Mouse (Mus musculus): Measurements from ENCODE around the gene Col23a1. TPM values are rescaled to one million over a fixed set of nuclear protein-coding genes. Genes with fewer than 3 reads are reported as not detected.

The Col23a1 gene
- polyA plus RNA-seq, 1 experiment from 2014 or later = 21.6 TPM

DNA sequence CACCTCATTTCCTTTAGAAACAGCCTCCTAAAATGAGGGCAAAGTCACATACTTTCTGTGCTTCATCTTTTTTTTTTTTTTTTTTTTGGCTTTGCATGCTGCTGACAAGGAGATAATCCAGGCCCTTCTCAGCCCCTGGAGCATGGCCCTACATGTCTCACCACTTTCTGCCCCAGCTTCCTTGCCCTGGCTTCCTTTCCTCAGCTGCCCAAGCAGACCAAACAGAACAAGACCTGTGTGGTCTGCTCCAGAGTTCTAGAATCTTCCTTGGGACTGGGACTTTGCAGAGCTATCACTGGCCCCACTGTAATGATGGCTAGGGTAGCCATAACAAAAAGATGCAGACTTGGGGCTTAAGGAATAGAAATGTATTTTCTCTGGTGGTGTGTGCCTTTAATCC is 300.3 kb downstream of the Col23a1 start:
- Histone ChIP-seq H3K27me3 (ENCODE audit: control insufficient read depth, insufficient read depth, low read length) (no peaks in the 10 kb centered on the region), H3K9me3 (ENCODE audit: control insufficient read depth, low read depth, low read length) (no peaks in the 10 kb centered on the region; the same call in 1 of the 2 replicates), H3K9ac (replicated peaks; ENCODE audit: low read depth, low read length) (no peak overlapping the region), H3K36me3 (ENCODE audit: control insufficient read depth, insufficient read depth, low read length) (peaks cover 64% of the 10 kb centered on the region), H3K4me3 (ENCODE audit: low read depth, low read length) (no peak overlapping the region), H3K4me2 (replicated peaks; ENCODE audit: low read depth, low read length) (no peak overlapping the region), H3K27ac (ENCODE audit: low read length) (no peak overlapping the region), H3K4me1 (ENCODE audit: control insufficient read depth, insufficient read depth, low read length) (peaks cover 8% of the 10 kb centered on the region)
- no peak for ATAC-seq (ENCODE audit: insufficient number of reproducible peaks, insufficient read depth, low FRiP score, low read depth)

DNA sequence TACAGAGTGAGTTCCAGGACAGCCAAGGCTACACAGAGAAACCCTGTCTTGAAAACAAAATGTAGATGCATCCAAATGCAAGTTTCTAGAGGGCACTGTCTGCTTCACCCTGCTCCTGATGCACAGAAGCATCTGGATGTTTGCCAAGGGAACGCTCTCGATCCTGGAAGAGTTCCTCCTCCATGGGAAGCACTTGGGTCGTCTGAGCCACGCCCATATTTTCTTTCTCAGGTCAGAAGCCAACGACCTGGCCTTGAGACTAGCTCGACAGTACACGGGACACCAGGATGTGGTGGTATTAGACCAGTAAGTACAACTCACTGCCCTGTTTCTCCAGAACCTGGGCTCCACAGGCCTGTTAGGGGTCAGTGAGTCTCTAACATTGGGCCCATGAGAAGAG is 301.4 kb downstream of the Col23a1 start:
- Histone ChIP-seq H3K27ac (ENCODE audit: low read length) (no peak overlapping the region), H3K9me3 (ENCODE audit: control insufficient read depth, low read depth, low read length) (no peaks in the 10 kb centered on the region; the same call in 1 of the 2 replicates), H3K4me2 (replicated peaks; ENCODE audit: low read depth, low read length) (no peak overlapping the region), H3K27me3 (ENCODE audit: control insufficient read depth, insufficient read depth, low read length) (no peaks in the 10 kb centered on the region), H3K4me1 (ENCODE audit: control insufficient read depth, insufficient read depth, low read length) (no peaks in the 10 kb centered on the region), H3K36me3 (ENCODE audit: control insufficient read depth, insufficient read depth, low read length) (peaks cover 72% of the 10 kb centered on the region), H3K4me3 (ENCODE audit: low read depth, low read length) (no peak overlapping the region), H3K9ac (replicated peaks; ENCODE audit: low read depth, low read length) (no peak overlapping the region)
- ATAC-seq (ENCODE audit: insufficient number of reproducible peaks, insufficient read depth, low FRiP score, low read depth) = no peak
- WGBS = 55% methylated on average over 7 of the region's 7 CpGs

- H3K4me2 ChIP-seq (replicated peaks; ENCODE audit: low read depth, low read length) = no peak overlapping the region
- no peak overlapping the region for H3K9ac ChIP-seq (replicated peaks; ENCODE audit: low read depth, low read length)
- H3K36me3 ChIP-seq (ENCODE audit: control insufficient read depth, insufficient read depth, low read length) = peaks cover 73% of the 10 kb centered on the region
- H3K27me3 ChIP-seq (ENCODE audit: control insufficient read depth, insufficient read depth, low read length) = no peaks in the 10 kb centered on the region
- no peak overlapping the region for H3K4me3 ChIP-seq (ENCODE audit: low read depth, low read length)
- no peaks in the 10 kb centered on the region for H3K4me1 ChIP-seq (ENCODE audit: control insufficient read depth, insufficient read depth, low read length)
- H3K9me3 ChIP-seq (ENCODE audit: control insufficient read depth, low read depth, low read length) = no peaks in the 10 kb centered on the region; the same call in 1 of the 2 replicates
- 88% methylated on average over 7 of the region's 7 CpGs for WGBS
- no peak for ATAC-seq (ENCODE audit: insufficient number of reproducible peaks, insufficient read depth, low FRiP score, low read depth)
- no peak overlapping the region for H3K27ac ChIP-seq (ENCODE audit: low read length)
Measured at GRCm38 (mm10) chr11:51591915-51592314, 302.2 kb downstream of the Col23a1 start.

DNA sequence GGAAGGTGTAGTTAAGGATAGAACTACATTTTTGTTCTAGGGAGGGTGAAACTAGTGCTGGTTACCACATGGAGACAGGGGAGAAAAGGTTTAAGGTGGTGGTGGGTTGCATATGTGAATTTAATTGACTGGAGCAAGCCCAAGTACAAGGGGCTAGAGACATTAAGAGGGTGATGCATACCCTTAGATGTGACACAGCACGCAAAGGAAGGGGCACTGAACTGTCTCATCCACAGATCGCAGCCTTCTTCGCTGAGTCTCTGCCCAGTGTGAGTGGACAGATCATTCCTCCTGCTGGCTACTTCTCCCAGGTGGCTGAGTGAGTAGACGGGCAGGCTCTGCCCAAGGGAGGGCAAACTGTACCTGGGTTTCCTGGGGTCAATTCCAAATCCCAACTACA is 303.6 kb downstream of the Col23a1 start:
- no peak for ATAC-seq (ENCODE audit: insufficient number of reproducible peaks, insufficient read depth, low FRiP score, low read depth)
- peaks cover 73% of the 10 kb centered on the region for H3K36me3 ChIP-seq (ENCODE audit: control insufficient read depth, insufficient read depth, low read length)
- no peak overlapping the region for H3K4me3 ChIP-seq (ENCODE audit: low read depth, low read length)
- H3K4me1 ChIP-seq (ENCODE audit: control insufficient read depth, insufficient read depth, low read length) = no peaks in the 10 kb centered on the region
- no peaks in the 10 kb centered on the region for H3K27me3 ChIP-seq (ENCODE audit: control insufficient read depth, insufficient read depth, low read length)
- no peak overlapping the region for H3K4me2 ChIP-seq (replicated peaks; ENCODE audit: low read depth, low read length)
- H3K9ac ChIP-seq (replicated peaks; ENCODE audit: low read depth, low read length) = no peak overlapping the region
- no peak overlapping the region for H3K27ac ChIP-seq (ENCODE audit: low read length)
- 85% methylated on average over 4 of the region's 4 CpGs for WGBS
- no peaks in the 10 kb centered on the region; the same call in 1 of the 2 replicates for H3K9me3 ChIP-seq (ENCODE audit: control insufficient read depth, low read depth, low read length)

DNA sequence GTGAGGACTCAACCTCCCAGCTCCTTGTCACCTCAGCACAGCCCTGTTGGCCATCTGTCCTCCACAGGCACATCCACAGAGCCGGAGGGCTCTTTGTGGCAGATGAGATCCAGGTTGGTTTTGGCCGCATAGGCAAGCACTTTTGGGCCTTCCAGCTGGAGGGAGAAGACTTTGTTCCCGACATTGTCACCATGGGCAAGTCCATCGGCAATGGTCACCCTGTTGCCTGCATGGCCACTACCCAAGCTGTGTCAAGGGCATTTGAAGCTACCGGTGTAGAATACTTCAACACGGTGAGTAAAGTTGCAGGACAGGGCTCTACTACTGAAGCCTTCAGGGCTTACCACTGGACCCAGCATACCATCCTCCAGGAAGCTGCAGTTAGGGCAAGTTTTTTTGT is 304.1 kb downstream of the Col23a1 start:
- Histone ChIP-seq H3K27me3 (ENCODE audit: control insufficient read depth, insufficient read depth, low read length) (no peaks in the 10 kb centered on the region), H3K4me2 (replicated peaks; ENCODE audit: low read depth, low read length) (no peak overlapping the region), H3K36me3 (ENCODE audit: control insufficient read depth, insufficient read depth, low read length) (peaks cover 76% of the 10 kb centered on the region), H3K9me3 (ENCODE audit: control insufficient read depth, low read depth, low read length) (no peaks in the 10 kb centered on the region; the same call in 1 of the 2 replicates), H3K9ac (replicated peaks; ENCODE audit: low read depth, low read length) (no peak overlapping the region), H3K27ac (ENCODE audit: low read length) (no peak overlapping the region), H3K4me3 (ENCODE audit: low read depth, low read length) (no peak overlapping the region), H3K4me1 (ENCODE audit: control insufficient read depth, insufficient read depth, low read length) (no peaks in the 10 kb centered on the region)
- 90% methylated on average over 6 of the region's 6 CpGs for WGBS
- ATAC-seq (ENCODE audit: insufficient number of reproducible peaks, insufficient read depth, low FRiP score, low read depth) = no peak

DNA sequence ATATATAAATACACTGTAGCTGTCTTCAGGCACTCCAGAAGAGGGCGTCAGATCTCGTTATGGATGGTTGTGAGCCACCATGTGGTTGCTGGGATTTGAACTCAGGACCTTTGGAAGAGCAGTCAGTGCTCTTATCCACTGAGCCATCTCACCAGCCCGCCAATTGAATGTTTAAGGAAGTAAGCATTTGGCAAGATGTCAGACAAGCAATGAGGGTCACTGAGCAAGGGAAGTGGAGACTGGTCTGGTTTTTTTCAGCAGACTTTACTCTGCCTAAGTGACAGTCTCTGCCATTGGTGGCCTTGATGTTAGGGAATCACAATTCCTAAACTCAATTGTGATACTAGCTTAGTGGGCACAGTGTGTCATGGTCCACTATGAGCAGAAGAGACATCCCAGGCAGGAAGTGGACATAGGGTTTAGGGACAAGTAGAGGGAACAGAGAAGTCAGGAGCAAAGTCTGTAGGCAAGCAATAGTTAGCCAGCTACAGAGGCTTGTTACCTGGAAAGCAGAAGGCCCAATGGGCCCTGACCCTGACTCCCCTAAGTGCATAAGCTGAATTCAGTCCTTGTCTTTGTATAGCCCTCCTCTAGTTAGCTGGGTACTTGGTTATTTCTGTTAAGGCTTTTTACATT is 305.1 kb downstream of the Col23a1 start:
- H3K4me1 ChIP-seq (ENCODE audit: control insufficient read depth, insufficient read depth, low read length) = no peaks in the 10 kb centered on the region
- H3K4me3 ChIP-seq (ENCODE audit: low read depth, low read length) = no peak overlapping the region
- no peaks in the 10 kb centered on the region for H3K27me3 ChIP-seq (ENCODE audit: control insufficient read depth, insufficient read depth, low read length)
- H3K36me3 ChIP-seq (ENCODE audit: control insufficient read depth, insufficient read depth, low read length) = peaks cover 83% of the 10 kb centered on the region
- H3K9ac ChIP-seq (replicated peaks; ENCODE audit: low read depth, low read length) = no peak overlapping the region
- ATAC-seq (ENCODE audit: insufficient number of reproducible peaks, insufficient read depth, low FRiP score, low read depth) = no peak
- H3K27ac ChIP-seq (ENCODE audit: low read length) = no peak overlapping the region
- WGBS = 66% methylated on average over 3 of the region's 3 CpGs
- H3K9me3 ChIP-seq (ENCODE audit: control insufficient read depth, low read depth, low read length) = no peaks in the 10 kb centered on the region
- H3K4me2 ChIP-seq (replicated peaks; ENCODE audit: low read depth, low read length) = no peak overlapping the region

- Histone ChIP-seq H3K9me3 (ENCODE audit: control insufficient read depth, low read depth, low read length) (no peaks in the 10 kb centered on the region), H3K4me1 (ENCODE audit: control insufficient read depth, insufficient read depth, low read length) (no peaks in the 10 kb centered on the region), H3K27ac (ENCODE audit: low read length) (no peak overlapping the region), H3K4me3 (ENCODE audit: low read depth, low read length) (no peak overlapping the region), H3K27me3 (ENCODE audit: control insufficient read depth, insufficient read depth, low read length) (no peaks in the 10 kb centered on the region), H3K9ac (replicated peaks; ENCODE audit: low read depth, low read length) (no peak overlapping the region), H3K36me3 (ENCODE audit: control insufficient read depth, insufficient read depth, low read length) (peaks cover 88% of the 10 kb centered on the region), H3K4me2 (replicated peaks; ENCODE audit: low read depth, low read length) (no peak overlapping the region)
- WGBS = 90% methylated on average over 1 of the region's 1 CpGs
- no peak for ATAC-seq (ENCODE audit: insufficient number of reproducible peaks, insufficient read depth, low FRiP score, low read depth)
Measured at GRCm38 (mm10) chr11:51595459-51596083, 305.9 kb downstream of the Col23a1 start.

- no peaks in the 10 kb centered on the region for H3K27me3 ChIP-seq (ENCODE audit: control insufficient read depth, insufficient read depth, low read length)
- H3K9ac ChIP-seq (replicated peaks; ENCODE audit: low read depth, low read length) = no peak overlapping the region
- 70% methylated on average over 2 of the region's 2 CpGs for WGBS
- H3K9me3 ChIP-seq (ENCODE audit: control insufficient read depth, low read depth, low read length) = no peaks in the 10 kb centered on the region
- H3K36me3 ChIP-seq (ENCODE audit: control insufficient read depth, insufficient read depth, low read length) = peaks cover 94% of the 10 kb centered on the region
- no peak overlapping the region for H3K27ac ChIP-seq (ENCODE audit: low read length)
- no peak overlapping the region for H3K4me3 ChIP-seq (ENCODE audit: low read depth, low read length)
- no peak overlapping the region for H3K4me2 ChIP-seq (replicated peaks; ENCODE audit: low read depth, low read length)
- ATAC-seq (ENCODE audit: insufficient number of reproducible peaks, insufficient read depth, low FRiP score, low read depth) = no peak
- peaks cover 3% of the 10 kb centered on the region; the same call in 1 of the 2 replicates for H3K4me1 ChIP-seq (ENCODE audit: control insufficient read depth, insufficient read depth, low read length)
Measured at GRCm38 (mm10) chr11:51597553-51597952, 307.8 kb downstream of the Col23a1 start.

Measured in stomach, embryonic 14.5 days (tissue).